Mouse (Mus musculus) adrenal gland, adult 2 months (tissue): ENCODE measurements around the gene Crip1. TPM values are rescaled to one million over a fixed set of nuclear protein-coding genes. Genes with fewer than 3 reads are reported as not detected.
"Not testable (repeated sequence)": the region's sequence is repeated elsewhere in the genome, so short reads cannot be mapped to it uniquely, and the experiment has no call there.

Source experiments
- DNase-seq: peaks from one replicate; pipeline ENCODE4 v3.0.0; 2021
- polyA plus RNA-seq: library from polyadenylated mRNA; depleted of rRNA; stranded (reverse); fragments of >200 nt; gene quantifications from 2 replicates; pipeline ENCODE4 v1.2.3, GENCODE M21; 2012; rRNA removed
- total RNA-seq, 2 experiments: library from RNA; stranded (reverse); gene quantifications; 2 replicates each; pipeline ENCODE4 v1.2.3; 2021

The Crip1 gene
- total and polyA plus RNA-seq, 3 experiments: 31.7 to 101 (median 51.5) TPM

DNA sequence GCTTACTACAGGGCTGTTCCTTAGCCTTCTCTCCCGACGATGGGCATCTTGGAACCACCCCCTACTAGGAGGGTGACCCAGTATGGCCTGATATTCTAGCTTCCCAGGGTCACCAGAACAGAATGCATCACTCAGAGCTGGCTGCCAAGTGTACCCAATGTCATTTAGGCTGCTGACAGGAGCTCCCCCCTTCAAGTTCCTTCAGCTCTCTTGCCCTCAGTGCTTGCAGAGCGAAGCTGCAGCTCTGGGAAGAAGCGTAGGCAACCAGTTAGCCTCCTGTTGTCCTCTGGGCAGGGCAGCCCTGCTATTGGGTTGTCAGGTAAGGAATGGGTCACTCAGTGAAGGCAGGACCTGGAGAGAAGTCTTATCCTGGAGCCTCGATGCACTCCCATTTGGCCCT lies 38.8 kb downstream of the Crip1 start:
- DNase-seq: no peak

DNA sequence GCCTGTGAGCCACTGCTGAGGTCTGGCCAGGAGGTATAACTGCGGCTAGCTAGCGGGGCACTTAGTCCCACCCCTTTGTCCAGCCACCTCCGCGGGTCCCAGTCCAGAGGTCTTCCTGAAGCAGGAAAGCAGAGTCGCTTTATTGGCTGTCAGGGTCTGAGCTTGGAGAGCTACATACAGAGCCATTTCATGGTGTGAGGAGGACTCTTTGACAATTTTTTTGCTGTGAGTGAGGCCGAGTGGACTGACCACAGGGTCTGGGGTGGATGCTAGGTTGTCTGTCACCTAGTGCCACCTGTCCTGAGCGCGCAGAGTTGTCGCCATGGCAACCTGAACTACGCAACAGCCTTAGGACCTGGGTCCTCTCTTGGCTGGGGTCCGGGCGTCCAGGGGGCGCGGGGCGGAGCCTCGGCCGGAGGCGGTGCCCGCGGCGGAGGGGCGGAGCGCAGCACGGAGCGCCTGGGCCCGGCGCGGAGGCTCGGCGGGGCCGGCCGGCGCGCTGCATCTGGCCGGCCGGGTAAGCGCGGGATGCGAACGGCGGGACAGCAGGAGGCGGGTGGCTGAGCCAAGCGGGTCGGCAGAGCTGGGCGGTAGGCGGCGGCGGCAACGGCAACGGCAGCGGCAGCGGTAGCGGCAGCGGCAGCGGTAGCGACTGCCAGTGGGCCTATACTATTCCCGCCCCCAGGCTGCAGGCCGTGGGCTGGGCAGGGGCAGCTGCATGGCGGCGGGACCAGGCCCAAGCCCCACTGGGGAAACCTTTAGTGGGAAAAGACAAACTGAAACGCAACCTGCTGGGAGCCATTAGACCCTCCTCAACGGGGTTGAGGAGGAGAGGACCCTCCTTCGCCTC lies 39.6 kb downstream of the Crip1 start, which contains the start of gene Tmem121:
Tmem121 (plus strand) TSS at position 489 of the 850 bp plus-strand sequence.
- DNase-seq: peak; percentile 60

DNA sequence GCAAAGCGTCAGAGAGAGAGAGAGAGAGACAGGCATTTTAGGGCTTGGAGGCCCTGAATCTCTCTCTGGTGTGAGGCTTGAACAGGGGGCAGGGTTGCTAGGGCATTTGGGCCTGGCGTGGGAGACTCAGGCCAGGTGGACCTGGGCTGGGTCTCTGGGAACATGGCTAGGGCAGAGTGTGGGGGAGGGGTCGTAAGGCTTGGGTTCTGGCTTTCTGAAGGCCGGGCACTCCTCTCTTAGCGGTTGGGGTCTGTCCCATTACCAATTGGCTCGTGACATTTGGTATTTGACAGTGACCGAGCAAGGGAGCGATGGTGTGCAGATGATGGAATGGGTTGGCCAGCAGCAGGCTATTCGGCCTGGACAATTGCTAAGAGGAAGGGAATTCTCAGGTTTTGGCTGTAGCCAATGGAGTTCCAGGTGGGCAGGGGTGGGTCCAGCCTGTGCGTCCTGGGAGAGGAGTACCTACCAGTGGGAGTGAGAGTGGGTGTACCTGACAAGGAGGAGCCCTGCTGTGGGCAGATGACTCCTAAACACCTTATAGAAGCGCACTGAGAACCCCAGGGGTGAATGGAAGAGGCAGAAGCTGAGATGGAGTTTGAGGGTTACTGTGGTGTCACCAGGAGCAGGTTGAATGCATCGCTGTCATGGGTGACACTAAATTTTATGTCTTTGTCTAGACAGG lies 40.4 kb downstream of the Crip1 start:
- DNase-seq: no peak

DNA sequence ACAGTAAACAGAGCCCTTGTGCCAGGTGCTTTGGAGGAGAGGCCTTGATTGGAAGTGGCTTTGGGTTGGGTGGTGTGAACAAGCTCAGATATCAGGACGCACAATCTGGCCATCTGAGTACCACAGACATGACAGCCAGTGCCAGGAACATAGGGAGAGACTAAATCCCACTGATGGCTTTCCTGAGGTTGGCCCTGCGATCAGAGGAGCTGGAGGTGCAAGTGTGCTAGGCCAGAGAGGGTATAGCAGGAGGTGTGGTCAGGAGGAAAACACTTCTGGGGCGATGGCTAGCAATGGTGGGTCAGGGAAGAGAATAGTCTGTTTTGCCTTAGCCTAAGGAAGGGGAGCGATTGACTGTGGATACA lies 40.9 kb downstream of the Crip1 start:
- no peak for DNase-seq

DNA sequence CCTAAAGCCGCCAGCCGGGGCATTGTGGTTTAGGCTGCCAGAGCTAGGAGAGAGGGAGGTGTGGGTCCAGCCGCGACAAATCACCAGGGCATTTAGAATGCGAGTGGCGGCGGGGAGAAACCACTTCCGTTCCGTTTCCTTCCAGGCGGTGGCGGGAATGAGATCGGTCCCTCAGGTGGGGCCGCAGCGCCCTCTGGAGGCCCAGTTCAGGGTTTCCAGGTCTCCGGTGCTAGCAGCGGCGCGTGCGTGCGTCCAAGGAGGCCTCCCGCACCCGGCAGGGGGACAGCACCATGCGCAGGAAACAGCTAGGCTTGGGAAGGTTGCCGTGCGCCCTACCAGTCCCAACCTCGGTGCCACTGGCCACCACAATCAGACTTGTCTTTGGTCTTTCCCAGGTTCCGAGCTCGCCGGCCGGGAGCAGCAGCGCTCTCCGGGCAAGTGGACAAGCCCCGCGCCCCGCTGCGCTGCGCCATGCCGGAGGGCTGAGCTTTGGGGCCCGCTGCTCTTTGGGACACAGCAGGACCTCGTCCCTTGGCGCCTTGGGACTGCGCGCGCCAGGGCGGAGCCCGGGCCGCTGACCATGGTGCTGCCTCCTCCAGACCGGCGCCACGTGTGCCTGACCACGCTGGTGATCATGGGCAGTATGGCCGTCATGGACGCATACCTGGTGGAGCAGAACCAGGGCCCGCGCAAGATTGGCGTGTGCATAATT lies 41.6 kb downstream of the Crip1 start:
- DNase-seq: peak; percentile 86

DNA sequence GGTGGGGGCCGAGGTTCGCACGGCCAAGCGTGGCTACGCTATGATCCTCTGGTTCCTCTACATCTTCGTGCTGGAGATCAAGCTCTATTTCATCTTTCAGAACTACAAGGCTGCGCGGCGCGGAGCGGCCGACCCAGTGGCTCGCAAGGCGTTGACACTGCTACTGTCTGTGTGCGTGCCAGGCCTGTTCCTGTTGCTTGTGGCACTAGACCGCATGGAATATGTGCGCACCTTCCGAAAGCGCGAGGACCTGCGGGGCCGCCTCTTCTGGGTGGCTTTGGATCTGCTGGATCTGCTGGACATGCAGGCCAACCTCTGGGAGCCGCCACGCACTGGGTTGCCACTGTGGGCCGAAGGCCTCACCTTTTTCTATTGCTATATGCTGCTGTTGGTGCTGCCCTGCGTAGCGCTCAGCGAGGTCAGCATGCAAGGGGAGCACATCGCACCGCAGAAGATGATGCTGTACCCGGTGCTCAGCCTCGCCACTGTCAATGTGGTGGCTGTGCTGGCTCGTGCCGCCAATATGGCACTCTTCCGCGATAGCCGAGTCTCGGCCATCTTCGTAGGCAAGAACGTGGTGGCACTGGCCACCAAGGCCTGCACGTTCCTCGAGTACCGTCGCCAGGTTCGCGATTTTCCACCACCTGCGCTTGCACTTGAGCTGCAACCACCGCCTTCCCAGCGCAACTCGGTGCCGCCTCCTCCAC lies 42.4 kb downstream of the Crip1 start:
- no peak for DNase-seq

GRCm38 (mm10) chr12:113193423-113193822 lies 47.3 kb downstream of the Crip1 start:
- DNase-seq: no peak

DNA sequence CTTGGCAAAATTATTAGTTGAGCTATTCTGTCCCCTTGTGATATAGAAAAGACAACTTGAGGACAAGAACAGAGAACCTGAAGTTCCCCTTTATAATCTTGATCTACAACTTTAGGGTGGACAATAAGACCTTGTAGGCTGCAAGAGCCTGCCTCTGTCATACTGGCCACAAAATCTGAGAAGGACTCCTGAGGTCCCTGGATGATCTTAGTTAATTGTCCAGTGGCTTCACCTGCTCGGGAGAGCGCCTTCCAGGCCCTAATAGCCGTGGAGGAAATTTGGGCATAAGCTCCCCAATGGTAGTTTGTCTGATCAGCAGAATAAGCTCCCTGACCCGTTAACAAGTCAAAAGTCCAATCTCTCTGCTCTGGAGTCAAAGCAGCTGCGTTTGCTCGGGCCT lies 53.0 kb downstream of the Crip1 start:
- not testable (repeated sequence) for DNase-seq

DNA sequence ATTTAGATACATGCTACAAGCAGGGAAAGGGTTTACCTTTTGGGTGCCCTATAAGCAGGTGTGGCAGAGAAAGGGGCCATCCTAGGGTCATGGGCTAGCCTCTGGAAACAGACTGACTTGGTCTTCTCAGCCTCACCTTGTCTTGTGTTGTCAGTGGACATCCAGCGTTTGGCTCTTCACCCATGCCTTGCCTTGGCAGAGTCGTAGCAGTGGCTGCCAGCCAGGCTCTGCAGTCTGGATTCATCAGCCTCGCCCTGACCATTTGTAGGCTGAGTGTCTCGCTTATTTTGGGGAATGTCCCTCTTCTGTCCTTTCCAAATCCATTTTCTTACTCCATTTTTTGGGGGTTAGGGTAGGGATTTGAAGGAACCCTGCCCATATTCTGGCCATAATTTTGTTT lies 55.2 kb downstream of the Crip1 start:
- peak; percentile 73 for DNase-seq

DNA sequence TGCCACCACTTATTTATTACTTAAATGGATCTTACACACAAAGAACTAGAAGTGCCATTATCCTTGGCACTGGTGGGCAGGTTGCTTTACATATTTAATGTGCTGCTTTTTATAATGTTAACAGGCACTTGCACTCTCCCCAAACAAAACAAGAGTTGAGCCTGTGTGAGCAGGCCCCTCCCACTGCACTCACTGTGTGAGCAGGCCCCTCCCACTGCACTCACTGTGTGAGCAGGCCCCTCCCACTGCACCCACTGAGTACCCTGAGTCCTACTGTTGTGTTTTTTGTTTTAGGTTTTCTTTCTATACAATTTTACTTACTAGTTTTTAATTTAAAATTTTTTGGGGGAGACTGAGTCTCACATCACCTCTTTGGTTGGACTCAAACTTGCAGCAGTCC lies 55.9 kb downstream of the Crip1 start:
- DNase-seq: no peak

Other genes starting within 250 kb of the Crip1 start
- gene Jag2, start 216.5 kb upstream of the Crip1 start, total RNA-seq: 1 to 10 TPM; 3.5 to 6.1 TPM
- 12.8 and 25.8 TPM in 2 replicates for gene Jag2, start 216.5 kb upstream of the Crip1 start, polyA plus RNA-seq
- gene Nudt14, start 204.2 kb upstream of the Crip1 start, total RNA-seq: 10 to 100 TPM; 24.6 to 34.4 TPM
- 35.4 and 45.9 TPM in 2 replicates for gene Nudt14, start 204.2 kb upstream of the Crip1 start, polyA plus RNA-seq
- gene Btbd6, start 169.8 kb upstream of the Crip1 start, total RNA-seq: 10 to 100 TPM; 14.6 to 24.7 TPM
- 165 and 232 TPM in 2 replicates for gene Btbd6, start 169.8 kb upstream of the Crip1 start, polyA plus RNA-seq
- gene Brf1, start 145.6 kb upstream of the Crip1 start, total RNA-seq: 10 to 100 TPM; 41.9 to 46.8 TPM
- gene Brf1, start 145.6 kb upstream of the Crip1 start, polyA plus RNA-seq: 70.6 and 71.2 TPM in 2 replicates
- 10 to 100 TPM; 38.7 to 42.1 TPM for gene Pacs2, start 131.8 kb upstream of the Crip1 start, total RNA-seq
- gene Pacs2, start 131.8 kb upstream of the Crip1 start, polyA plus RNA-seq: 51.9 and 66.9 TPM in 2 replicates
- gene Tex22, start 71.8 kb upstream of the Crip1 start, total RNA-seq: under 1 TPM; 0.28 to 0.43 TPM
- 0.35 and 0.90 TPM in 2 replicates for gene Tex22, start 71.8 kb upstream of the Crip1 start, polyA plus RNA-seq
- gene Mta1, start 48.0 kb upstream of the Crip1 start, total RNA-seq: 100 to 1,000 TPM in 1 of 2 experiments, 10 to 100 TPM in 1; 76.6 to 102 TPM
- gene Mta1, start 48.0 kb upstream of the Crip1 start, polyA plus RNA-seq: 164 TPM in 2 replicates
- gene Crip2, start 6.1 kb upstream of the Crip1 start, total RNA-seq: 10 to 100 TPM; 57.5 to 58.2 TPM
- gene Crip2, start 6.1 kb upstream of the Crip1 start, polyA plus RNA-seq: 159 and 168 TPM in 2 replicates
- gene Tedc1, start 10.1 kb downstream of the Crip1 start, total RNA-seq: 1 to 10 TPM in 1 of 2 experiments, under 1 TPM in 1; 0.66 to 1.4 TPM
- 3.6 and 6.6 TPM in 2 replicates for gene Tedc1, start 10.1 kb downstream of the Crip1 start, polyA plus RNA-seq
- 1 to 10 TPM; 2.8 to 9.7 TPM for gene Tmem121, start 39.6 kb downstream of the Crip1 start, total RNA-seq
- 11.9 and 15.9 TPM in 2 replicates for gene Tmem121, start 39.6 kb downstream of the Crip1 start, polyA plus RNA-seq